Mouse (Mus musculus) intestine, postnatal 0 days (tissue): ENCODE data around the gene 4931422A03Rik. TPM values are rescaled to one million over a fixed set of nuclear protein-coding genes. Genes with fewer than 3 reads are reported as not detected.

Experiments used
- ATAC-seq: fragments of 200-750 bp; cut with Nextera tagmentation; 2 replicates; pipeline ENCODE4 v1.8.0; 2017; ENCODE audit warnings: mild to moderate bottlenecking, moderate TSS enrichment, moderate library complexity
- H3K27ac ChIP-seq: fragments of 300-500 bp; sonication (generic); 2 replicates; pipeline ENCODE4 v1.5.1; 2014; ENCODE audit warnings: mild to moderate bottlenecking, low read depth, low read length, moderate library complexity
- H3K27me3 ChIP-seq: fragments of 300-500 bp; sonication (generic); replicated peaks from 2 replicates; pipeline ENCODE4 v1.6.1; 2014; ENCODE audit warnings: low read length, mixed read lengths; ENCODE audit not compliant: control insufficient read depth, insufficient read depth
- H3K36me3 ChIP-seq: fragments of 300-500 bp; sonication (generic); 2 replicates; pipeline ENCODE4 v1.6.1; 2014; ENCODE audit warnings: mild to moderate bottlenecking, moderate library complexity; ENCODE audit not compliant: control insufficient read depth, insufficient read depth
- H3K4me1 ChIP-seq: fragments of 300-500 bp; sonication (generic); replicated peaks from 2 replicates; pipeline ENCODE4 v1.6.1; 2014; ENCODE audit warnings: antibody characterized with exemption, low read length, mixed read lengths; ENCODE audit not compliant: control insufficient read depth, insufficient read depth
- H3K4me2 ChIP-seq: fragments of 300-500 bp; sonication (generic); replicated peaks from 2 replicates; pipeline ENCODE4 v1.6.1; 2014; ENCODE audit warnings: low read depth, mild to moderate bottlenecking, moderate library complexity
- H3K4me3 ChIP-seq: fragments of 300-500 bp; sonication (generic); 2 replicates; pipeline ENCODE4 v1.5.1; 2014; ENCODE audit warnings: low read depth, low read length
- H3K9ac ChIP-seq: fragments of 300-500 bp; sonication (generic); 2 replicates; pipeline ENCODE4 v1.6.1; 2014; ENCODE audit warnings: mild to moderate bottlenecking, low read depth, low read length
- H3K9me3 ChIP-seq: fragments of 300-500 bp; sonication (generic); 2 replicates; pipeline ENCODE4 v1.6.1; 2016; ENCODE audit warnings: mixed run types; ENCODE audit not compliant: control insufficient read depth
- CTCF ChIP-seq: sonication (generic); IDR thresholded peaks from 2 replicates; pipeline ENCODE4 v1.5.1; 2016; ENCODE audit warnings: low read depth, mild to moderate bottlenecking, control low read depth, antibody characterized with exemption, moderate library complexity
- WGBS: fragments of 180-500 bp; shearing (Covaris S2); extraction: QIAGEN DNeasy Blood & Tissue Kit; methylation state at CpG from one replicate; pipeline ENCODE4 v1.1.7; 2014; 5-methylcytosine and 5-hydroxymethylcytosine counted together
- polyA plus RNA-seq: library from polyadenylated mRNA; unstranded; fragments of >200 nt; fragmentation: Nextera tagmentation; extraction: Ambion mirVana; gene quantifications from 2 replicates; pipeline ENCODE4 v1.2.1, GENCODE M21; 2015

4931422A03Rik gene
- polyA plus RNA-seq, 1 experiment from 2014 or later: 0.83 TPM

DNA sequence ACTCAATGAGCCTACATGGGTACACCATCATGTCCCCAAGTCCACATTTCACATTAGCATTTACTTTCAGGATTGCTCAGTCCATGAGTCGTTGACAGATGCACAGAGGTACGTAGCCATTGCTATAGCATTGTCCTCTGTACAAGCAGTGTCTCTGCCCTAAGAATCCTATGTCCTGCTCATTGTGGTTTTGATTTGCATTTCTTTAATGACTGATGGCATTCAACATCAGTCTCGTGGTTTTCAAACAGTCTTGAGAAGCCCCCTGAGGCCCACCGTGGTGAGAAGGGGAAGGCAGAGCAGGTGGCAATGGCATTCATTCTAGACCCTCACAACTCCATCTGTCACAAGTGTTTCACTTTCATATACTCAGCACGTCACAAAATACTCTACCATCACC, 110.8 kb downstream of the 4931422A03Rik start:
- Histone ChIP-seq H3K27me3 (no peaks in the 10 kb centered on the region), H3K4me3 (no peak overlapping the region), H3K4me1 (no peaks in the 10 kb centered on the region), H3K9ac (no peak overlapping the region), H3K9me3 (no peaks in the 10 kb centered on the region), H3K4me2 (no peak overlapping the region), H3K36me3 (no peaks in the 10 kb centered on the region), H3K27ac (no peak overlapping the region)
- ATAC-seq: no peak
- no peak for TF ChIP-seq CTCF
- WGBS: 84% methylated on average over 5 of the region's 5 CpGs

Other genes with a start within 250 kb of the 4931422A03Rik start
- 91.4 and 103 TPM in 2 replicates for gene Caprin1, start 230.7 kb downstream of the 4931422A03Rik start, polyA plus RNA-seq
- 11.1 and 12.9 TPM in 2 replicates for gene Lmo2, start 70.4 kb downstream of the 4931422A03Rik start, polyA plus RNA-seq
- gene Fbxo3, start 640 bp downstream of the 4931422A03Rik start, polyA plus RNA-seq: 35.6 and 40.1 TPM in 2 replicates
- not detected in 2 replicates for gene Gm10912, start 37.5 kb upstream of the 4931422A03Rik start, polyA plus RNA-seq
- not detected in 2 replicates for gene Gm10799, start 40.2 kb upstream of the 4931422A03Rik start, polyA plus RNA-seq
- gene Cd59b, start 41.5 kb upstream of the 4931422A03Rik start, polyA plus RNA-seq: 4.3 and 6.3 TPM in 2 replicates
- gene Cd59a, start 67.4 kb upstream of the 4931422A03Rik start, polyA plus RNA-seq: 71.9 and 82.3 TPM in 2 replicates
- 0.48 and 0.88 TPM in 2 replicates for gene A930018P22Rik, start 94.4 kb upstream of the 4931422A03Rik start, polyA plus RNA-seq